Mouse (Mus musculus): ENCODE measurements around the gene Dcst2.

DNA sequence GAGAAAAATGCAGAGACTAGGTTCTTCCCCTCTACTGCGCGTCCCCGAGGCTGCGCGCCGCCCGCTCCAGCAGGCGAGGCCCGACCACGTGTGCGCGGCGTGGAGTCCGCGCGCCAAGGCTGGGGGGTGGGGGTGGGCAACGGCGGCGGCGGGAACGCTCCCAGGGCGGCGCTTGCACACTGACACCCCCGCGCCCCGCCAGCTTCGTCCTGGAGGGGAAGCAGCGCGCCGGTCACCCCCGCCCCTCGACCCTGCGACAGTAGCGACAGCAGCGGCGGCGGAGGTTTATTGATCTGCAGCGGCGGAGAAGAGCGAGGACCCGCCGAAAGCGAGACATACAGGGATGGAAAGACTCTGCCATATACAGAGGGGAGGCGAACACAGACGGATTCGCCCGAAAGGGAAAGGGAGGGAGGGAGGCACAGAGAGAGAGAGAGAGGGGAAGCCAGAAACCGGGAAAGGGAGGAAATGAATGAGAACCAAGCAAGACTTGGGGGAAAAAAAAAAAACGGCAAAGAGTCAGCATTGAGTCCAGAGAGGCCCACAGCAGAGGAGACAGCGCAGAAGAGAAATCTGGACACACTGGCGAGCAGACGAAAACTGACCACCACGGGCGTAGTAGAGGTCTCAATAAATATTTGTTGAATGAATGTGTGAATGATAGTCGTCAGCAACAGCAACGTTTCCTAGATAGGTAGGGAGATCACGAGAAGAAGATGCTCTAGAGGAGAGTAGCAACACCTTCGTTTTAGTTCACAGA lies 42.0 kb upstream of the Dcst2 start:
- TF ChIP-seq GATA1 (IDR thresholded peaks at IDR 0.05; ENCODE audit: borderline replicate concordance, low read length) (no peak), FLI1 (IDR thresholded peaks at IDR 0.05; ENCODE audit: low read length) (no peak)

Data from megakaryocyte, embryonic 14.5 days (primary cell).